Comparison of ENCODE assay signal across 8 mouse cellular contexts in the genomic region with DNA sequence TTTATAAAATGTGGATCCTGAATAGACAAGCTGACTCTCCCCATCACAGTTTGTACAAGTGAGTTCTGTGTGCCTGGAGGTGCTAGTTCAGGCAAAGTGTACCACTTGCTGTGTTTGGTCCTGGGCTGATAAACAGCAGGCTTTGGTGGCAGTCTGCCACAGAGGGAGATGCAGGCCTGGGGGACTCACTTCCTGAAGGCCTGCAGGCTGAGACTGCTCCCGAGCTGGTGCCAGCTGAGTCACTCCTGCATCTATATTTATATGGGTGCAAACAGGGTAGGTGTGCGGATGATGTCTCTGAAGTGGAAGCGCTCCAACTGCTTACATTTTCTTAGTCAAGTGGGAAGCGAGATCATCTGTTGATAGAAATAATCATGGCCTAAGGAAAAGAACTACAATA. TPM values are rescaled to one million over a fixed set of nuclear protein-coding genes. Genes with fewer than 3 reads are reported as not detected.
DNase-seq lines count a peak whose midpoint lies in the region; ATAC-seq lines count a peak whose summit lies in the region.

No protein-coding gene starts in this region.

- no peak overlapping the region for H3K4me2 ChIP-seq in forebrain, embryonic 13.5 days

- H3K9ac ChIP-seq in forebrain, embryonic 13.5 days = no peak overlapping the region

- no peak overlapping the region for H3K4me3 ChIP-seq in forebrain, embryonic 13.5 days

- intact Hi-C loops in heart, postnatal 25 days (cut with DNase I) = no loop called here

- peaks cover 9% of the 10 kb centered on the region for H3K36me3 ChIP-seq in forebrain, embryonic 13.5 days (ENCODE audit: poor library complexity, severe bottlenecking)

- no peaks in the 10 kb centered on the region for H3K27me3 ChIP-seq in forebrain, embryonic 13.5 days

- H3K27ac ChIP-seq in forebrain, embryonic 13.5 days = no peak overlapping the region

- WGBS in forebrain, embryonic 13.5 days = 79% methylated on average over 4 of the region's 4 CpGs

- DNase-seq in lung, postnatal 10 days = peak; percentile 18
- no peak for DNase-seq in lung, postnatal 25 days (ENCODE audit: low spot score)
- DNase-seq in heart, postnatal 25 days (ENCODE audit: low spot score) = peak; percentile 18
- DNase-seq in right cerebral cortex, adult 2 months (ENCODE audit: low spot score in 2 of 2) = peak; percentile 83 to 86
- no peak for DNase-seq in thymus, postnatal 10 days (ENCODE audit: low spot score in 2 of 2)
- DNase-seq in adipocyte (ENCODE audit: low spot score) = no peak

- H3K4me1 ChIP-seq in forebrain, embryonic 13.5 days = no peaks in the 10 kb centered on the region

- no peaks in the 10 kb centered on the region for H3K9me3 ChIP-seq in forebrain, embryonic 13.5 days (replicated peaks)

- ATAC-seq in erythroblast, adult 5-6 weeks (replicated peaks; ENCODE audit: low FRiP score, poor library complexity, severe bottlenecking) = peak; percentile 81
- ATAC-seq in forebrain, embryonic 13.5 days = no peak

RNA-seq across cellular contexts. Expression of a gene that starts 14.9 kb away (rescaled TPM):
- total RNA-seq in erythroblast, adult 5-6 weeks (2015; ENCODE audit: low replicate concordance) = 219 and 228 TPM in 2 replicates
- 38.1 and 117 TPM in 2 replicates for total RNA-seq in erythroblast, adult 5-6 weeks (2017; ENCODE audit: low replicate concordance)
- 1,000 to 10,000 TPM; 1,628 to 1,660 TPM for total RNA-seq in heart, postnatal 25 days (2021)
- 777 and 836 TPM in 2 replicates for polyA plus RNA-seq in forebrain, embryonic 13.5 days (2015; fragmentation: Nextera tagmentation; extraction: Ambion mirVana)

RNA-seq across cellular contexts. Expression of a gene that starts 24.5 kb away (rescaled TPM):
- 15.8 and 32.8 TPM in 2 replicates for total RNA-seq in erythroblast, adult 5-6 weeks (2015; ENCODE audit: low replicate concordance)
- 6.0 and 7.8 TPM in 2 replicates for total RNA-seq in erythroblast, adult 5-6 weeks (2017; ENCODE audit: low replicate concordance)
- 10 to 100 TPM; 23.2 to 28.1 TPM for total RNA-seq in heart, postnatal 25 days (2021)
- polyA plus RNA-seq in forebrain, embryonic 13.5 days (2015; fragmentation: Nextera tagmentation; extraction: Ambion mirVana) = 22.7 and 23.3 TPM in 2 replicates

RNA-seq across cellular contexts. Expression of a gene that starts 59.8 kb away (rescaled TPM):
- total RNA-seq in erythroblast, adult 5-6 weeks (2015; ENCODE audit: low replicate concordance) = 19.0 and 38.2 TPM in 2 replicates
- 29.6 and 53.4 TPM in 2 replicates for total RNA-seq in erythroblast, adult 5-6 weeks (2017; ENCODE audit: low replicate concordance)
- 10 to 100 TPM; 37.4 to 38.3 TPM for total RNA-seq in heart, postnatal 25 days (2021)
- 31.9 and 32.0 TPM in 2 replicates for polyA plus RNA-seq in forebrain, embryonic 13.5 days (2015; fragmentation: Nextera tagmentation; extraction: Ambion mirVana)

Comparison
In these comparisons a context has a peak if more than half of its experiments do, and no peak if none do; other contexts are left out.
1. DNase-seq: peak in lung, postnatal 10 days (single experiment), heart, postnatal 25 days (single experiment) and right cerebral cortex, adult 2 months (2 of 2); none in lung, postnatal 25 days (single experiment), thymus, postnatal 10 days (0 of 2) and adipocyte (single experiment).
2. RNA of a gene that starts 14.9 kb away (total RNA-seq): 1,628 to 1,660 TPM in heart, postnatal 25 days; 38.1 to 228 TPM in erythroblast, adult 5-6 weeks; every median in the first group is over 4 times any median in the second.